Mouse (Mus musculus) cerebellum, adult 11 months (tissue): ENCODE measurements around the gene Ear6.

ENCODE experiments used
- DNase-seq: peaks from one replicate; pipeline ENCODE4 v3.0.0; 2022

The Ear6 gene

DNA sequence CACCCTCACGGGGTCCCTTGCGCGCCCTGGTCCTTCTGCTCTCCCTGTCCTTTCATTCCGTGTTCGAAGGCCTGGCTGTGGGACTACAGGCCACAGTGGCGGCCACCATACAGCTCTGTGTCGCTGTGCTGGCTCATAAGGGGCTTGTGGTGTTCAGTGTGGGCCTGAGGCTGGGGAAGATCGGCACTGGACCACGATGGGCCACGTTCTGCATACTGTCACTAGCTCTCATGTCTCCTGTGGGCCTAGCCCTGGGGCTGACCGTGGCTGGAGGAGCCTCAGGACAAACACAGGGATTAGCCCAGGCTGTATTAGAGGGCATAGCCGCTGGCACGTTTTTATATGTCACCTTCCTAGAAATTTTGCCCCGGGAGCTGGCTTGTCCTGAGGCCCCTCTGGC is 41.6 kb downstream of the Ear6 start:
- DNase-seq, result no peak

DNA sequence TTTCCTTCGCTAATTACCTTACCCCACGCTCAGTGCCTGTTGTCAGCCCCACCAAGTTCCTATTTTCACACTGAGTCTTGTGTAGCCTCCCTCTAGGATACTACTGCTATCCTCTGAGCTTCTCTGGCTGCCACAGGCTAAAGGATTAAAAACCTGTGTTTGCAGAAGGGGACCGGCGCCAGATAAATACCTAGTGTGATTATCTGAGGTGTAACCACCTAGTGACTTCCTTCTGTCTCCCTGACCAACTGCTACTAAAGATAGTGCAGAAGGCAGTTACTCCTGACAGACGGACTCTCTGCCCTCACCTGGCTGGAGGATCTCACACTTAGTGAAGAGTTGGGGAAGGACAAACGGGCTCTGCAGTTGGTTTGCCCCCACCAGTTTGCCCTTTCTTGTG is 42.5 kb downstream of the Ear6 start:
- no peak for DNase-seq

DNA sequence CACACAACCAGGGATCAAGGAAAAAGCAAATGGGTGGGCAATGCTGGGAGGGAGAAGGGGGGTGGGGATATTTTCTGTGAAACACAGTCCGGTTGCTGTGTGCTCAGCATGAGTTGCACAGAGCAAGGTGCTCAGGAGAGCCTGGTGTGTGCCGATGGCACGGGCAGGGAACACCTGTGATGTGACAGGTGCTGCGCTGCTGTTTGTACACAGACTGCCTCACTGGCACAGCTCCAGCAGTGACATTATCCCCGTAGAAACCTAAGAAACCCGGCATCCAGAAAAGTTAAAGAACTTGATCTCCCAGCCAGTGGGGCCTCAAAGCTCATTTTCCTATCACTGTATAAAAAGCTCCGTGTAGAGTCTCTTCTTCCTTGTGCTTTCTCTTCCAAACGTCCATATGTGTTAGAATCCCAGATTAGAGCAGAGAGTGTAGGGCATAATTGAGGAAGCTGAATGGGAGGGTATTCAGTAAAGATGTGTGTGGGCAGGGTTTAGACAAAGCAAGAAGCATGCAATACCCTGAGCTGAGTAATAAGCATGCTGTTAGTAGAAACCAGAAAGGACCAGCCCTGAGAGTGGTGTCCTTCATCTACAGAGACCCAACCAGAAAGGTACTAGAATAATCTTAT is 43.2 kb downstream of the Ear6 start:
- DNase-seq, result no peak

DNA sequence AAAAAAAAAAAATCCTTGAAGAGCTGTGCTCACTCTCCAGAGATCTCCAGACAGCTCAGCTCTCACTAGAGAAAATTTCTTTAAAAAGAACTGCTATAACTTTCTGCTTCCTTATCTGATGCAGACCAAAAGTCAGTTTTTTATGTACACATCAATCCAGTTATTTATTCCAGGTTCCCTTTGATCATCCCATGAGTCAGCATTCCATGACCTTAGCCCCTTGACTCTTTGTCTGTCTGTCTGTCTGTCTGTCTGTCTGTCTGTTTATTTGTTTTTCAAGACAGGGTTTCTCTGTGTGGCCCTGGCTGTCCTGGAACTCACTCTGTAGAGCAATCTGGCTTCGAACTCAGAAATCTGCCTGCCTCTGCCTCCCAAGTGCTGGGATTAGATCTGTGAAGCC is 45.9 kb downstream of the Ear6 start:
- DNase-seq, result no peak

DNA sequence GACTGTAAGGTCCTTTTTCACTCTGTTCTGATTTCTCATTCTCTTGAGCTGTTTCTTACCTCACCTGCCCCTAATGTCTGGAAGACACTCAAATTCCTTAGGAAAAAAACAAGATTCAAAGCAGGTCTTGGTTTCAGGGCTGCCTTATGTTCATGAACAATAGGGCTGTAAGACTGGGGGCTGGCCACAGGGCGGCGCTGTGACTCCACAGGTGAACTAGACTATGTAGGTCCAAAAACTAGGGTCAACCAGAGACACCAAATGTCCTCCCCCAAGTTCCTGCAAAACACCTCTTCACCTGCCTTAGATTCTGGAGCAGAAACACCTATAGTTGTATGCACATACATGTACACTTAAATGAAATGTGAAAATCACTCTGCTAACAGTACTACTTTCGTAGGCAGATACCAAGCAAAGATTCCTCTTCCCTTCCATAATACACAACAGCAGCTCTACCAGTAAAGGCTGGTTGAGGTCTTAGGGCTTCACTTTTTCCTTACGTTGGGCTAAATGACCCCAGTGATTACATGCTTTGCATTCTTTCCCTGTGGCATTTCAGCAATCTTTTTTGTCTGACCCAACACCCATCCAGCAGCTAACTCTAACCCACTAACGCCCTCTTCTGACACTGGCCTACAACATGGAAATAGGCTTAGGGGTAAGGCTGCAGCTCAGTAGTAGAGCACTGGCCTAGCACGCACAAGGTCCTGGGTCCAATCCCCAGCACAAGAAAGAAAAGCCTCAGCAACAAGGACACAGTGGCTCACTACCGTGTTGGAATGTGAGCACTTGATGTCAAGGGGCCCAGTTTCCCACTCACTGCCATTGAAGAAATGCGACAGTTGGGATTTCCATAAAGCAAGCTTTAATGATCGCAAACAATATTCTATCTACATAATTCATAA is 49.6 kb downstream of the Ear6 start:
- DNase-seq, result peak; percentile 73

DNA sequence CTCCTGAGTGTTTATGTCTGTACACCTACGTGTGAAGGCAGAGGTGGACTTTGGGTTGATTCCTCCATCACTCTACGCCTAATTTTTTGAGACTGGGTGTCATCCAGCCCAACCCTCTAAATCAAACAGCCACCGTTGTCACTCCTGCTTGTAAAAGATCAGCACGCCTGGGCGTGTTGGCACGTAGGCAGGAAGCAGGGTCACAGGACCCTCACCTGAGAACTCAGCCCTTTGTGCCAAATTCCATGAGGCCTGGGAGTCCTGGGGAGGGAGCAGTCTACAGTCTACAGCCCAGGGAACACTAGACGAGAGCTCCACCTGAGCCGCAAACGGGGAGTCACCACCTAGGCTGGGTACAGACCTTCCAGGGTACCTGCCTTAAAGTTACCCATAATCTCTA is 50.3 kb downstream of the Ear6 start:
- DNase-seq, result no peak
